Mouse (Mus musculus): ENCODE data around the gene Epb41l2.

Epb41l2 gene

DNA sequence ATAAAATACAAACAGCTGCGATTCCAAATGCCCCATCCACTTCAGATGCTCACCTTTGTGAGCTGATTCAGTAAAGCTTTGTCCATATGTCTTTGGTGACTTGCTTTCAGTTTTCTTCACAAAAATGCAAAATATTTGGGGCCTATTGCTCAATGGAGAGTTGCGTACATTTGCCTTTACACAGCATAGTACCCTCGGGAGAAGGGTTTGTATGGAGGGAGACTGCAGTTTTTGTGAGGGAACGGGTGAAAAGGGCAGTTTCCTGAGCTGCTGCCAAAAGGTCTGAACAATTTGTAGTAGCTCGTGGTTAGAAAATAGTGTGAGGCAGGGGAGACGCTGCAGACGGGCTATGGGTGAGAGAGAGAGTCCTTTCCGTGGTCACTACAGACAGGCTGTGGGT, 40.5 kb downstream of the Epb41l2 start:
- no peak for DNase-seq (ENCODE audit: low spot score)

DNA sequence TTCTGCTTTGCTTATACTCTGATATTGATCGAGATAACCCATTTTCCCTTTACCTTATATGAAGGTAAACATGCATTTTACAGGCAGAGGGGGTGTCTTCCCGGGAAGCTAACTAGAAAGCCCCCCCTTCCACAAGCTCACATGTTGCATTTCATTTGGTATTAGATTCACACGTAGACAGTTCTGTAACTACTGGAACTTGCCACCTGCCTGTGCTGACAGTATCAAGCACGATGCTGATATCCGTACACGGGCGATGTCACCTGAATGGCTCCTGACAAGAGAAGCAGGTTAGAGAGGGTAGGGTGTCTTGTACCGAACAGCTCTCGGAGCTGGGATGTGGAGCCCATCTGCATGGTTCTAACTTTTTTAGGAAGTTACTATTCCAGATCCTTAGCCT, 41.0 kb downstream of the Epb41l2 start:
- no peak for DNase-seq (ENCODE audit: low spot score)

GRCm38 (mm10) chr10:25401356-25401755, 41.8 kb downstream of the Epb41l2 start:
- no peak for DNase-seq (ENCODE audit: low spot score)

- no peak for DNase-seq (ENCODE audit: low spot score)
These were observed 43.3 kb downstream of the Epb41l2 start for GRCm38 (mm10) chr10:25402886-25403285.

DNA sequence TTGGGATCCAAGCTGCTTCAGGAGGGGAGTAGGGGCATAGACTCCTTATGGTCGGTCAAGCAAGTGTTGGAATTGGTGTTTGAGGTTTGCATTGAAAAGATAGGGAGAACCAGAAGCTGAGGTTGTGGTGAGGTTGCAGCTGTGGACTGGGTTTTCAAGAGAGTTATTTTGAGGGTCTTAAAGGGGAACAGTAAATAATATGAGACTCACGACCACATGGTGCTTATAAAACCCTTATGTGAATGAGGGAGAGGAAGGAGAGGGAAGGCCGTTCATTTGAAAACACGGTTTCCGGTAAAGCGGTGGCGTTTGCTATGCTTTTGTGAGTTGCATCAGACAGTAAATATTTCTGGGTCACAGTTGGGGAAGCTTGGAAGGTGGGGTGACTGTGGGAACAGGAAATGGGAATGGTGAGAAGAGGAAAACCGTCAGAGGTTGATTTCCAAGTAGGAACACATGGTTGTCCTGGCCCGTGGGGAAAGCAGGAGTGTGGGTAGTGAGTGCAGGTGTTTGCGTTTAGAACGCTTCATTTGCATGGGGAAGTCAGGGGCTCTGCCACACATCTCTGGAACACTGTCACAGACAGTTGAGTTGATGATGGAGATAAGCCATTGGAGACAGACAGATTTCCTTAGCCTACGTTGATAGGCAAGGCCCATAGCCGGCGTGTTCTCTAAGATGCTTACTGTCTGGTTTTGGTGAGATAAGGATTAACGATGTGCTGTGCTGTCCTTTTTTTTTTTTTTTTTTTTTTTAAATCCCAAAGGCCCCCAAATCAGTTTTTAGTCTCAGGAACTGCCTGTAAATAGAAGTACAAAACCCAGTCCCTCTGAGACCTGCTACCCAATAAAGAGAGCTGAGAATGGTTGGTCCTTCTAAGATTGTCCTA, 44.5 kb downstream of the Epb41l2 start:
- DNase-seq (ENCODE audit: low spot score) = no peak

- DNase-seq (ENCODE audit: low spot score) = no peak
These were observed 45.1 kb downstream of the Epb41l2 start for GRCm38 (mm10) chr10:25404702-25405098.

DNA sequence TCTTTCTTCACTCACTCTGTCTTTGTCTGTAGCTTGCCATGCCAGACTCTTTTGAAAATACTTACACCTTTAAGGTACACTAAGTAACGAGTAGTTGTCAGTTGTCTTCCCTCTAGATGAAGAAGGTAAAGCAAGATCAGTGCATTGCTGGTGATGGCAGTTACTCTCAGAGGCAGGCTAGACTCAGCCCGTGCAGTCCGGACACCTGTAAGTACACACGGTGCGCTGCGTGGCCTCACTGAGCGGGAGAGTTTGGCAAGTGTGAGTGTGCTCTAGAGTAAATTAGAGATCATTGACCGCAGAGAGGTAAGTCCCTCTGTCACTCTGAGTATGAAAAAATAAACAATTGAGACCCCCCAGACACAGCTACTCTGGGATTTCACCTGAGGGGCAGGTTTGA, 46.0 kb downstream of the Epb41l2 start:
- no peak for DNase-seq (ENCODE audit: low spot score)

GRCm38 (mm10) chr10:25406695-25407094, 47.1 kb downstream of the Epb41l2 start:
- DNase-seq (ENCODE audit: low spot score) = no peak

- DNase-seq (ENCODE audit: low spot score) = no peak
These were observed 48.6 kb downstream of the Epb41l2 start for GRCm38 (mm10) chr10:25408136-25408650.

DNA sequence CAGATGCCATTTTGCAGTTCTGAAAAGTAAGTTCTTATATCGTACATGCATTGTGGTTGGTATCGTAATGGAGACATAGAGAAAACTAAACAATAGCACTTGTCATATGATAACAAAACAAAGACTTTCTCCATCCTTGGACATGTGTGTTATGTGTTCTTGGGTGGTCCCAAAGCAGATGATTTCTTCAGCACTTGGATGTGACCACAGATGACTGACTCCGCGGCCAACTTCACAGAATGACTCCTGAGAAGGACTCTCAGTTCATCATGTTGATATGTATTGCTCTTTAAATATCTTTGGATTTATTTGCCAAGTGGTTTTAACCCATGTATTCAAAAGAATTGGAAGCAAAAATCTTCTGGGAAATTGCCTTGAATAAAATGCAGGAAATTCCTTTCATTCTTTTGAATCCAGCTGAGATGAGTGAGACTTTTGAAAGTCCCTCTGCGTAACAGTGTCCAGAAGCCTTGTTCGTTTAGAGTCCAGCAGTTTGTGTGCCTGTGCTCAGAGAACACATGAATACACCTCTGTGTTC, 52.3 kb downstream of the Epb41l2 start:
- no peak for DNase-seq (ENCODE audit: low spot score)

- DNase-seq (ENCODE audit: low spot score) = no peak
These were observed 55.7 kb downstream of the Epb41l2 start for GRCm38 (mm10) chr10:25415188-25415717.

GRCm38 (mm10) chr10:25416696-25417095, 57.1 kb downstream of the Epb41l2 start:
- DNase-seq (ENCODE audit: low spot score) = no peak

DNA sequence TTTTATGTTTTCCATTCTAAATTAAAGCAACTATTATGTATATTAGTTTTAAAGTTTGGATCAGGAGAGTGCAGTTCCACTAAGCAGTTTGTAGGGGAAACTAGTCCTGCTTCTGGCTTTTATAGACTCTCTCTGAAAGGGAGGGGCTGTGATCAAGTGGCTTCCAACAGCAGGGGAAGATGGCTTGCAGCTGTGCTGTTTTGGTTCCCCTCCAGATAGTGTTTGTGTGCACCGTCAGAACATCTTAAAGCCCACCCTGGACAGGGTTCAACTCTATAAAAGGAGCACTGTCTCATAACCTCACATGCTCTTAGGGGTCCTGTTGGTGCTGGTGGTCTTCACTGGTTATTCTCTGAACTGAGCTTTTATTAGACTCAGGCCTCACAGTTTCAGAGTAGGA, 66.5 kb downstream of the Epb41l2 start:
- DNase-seq (ENCODE audit: low spot score) = no peak

- DNase-seq (ENCODE audit: low spot score) = no peak
These were observed 67.2 kb downstream of the Epb41l2 start for GRCm38 (mm10) chr10:25426814-25427213.

GRCm38 (mm10) chr10:25427523-25427922, 67.9 kb downstream of the Epb41l2 start:
- no peak for DNase-seq (ENCODE audit: low spot score)

DNA sequence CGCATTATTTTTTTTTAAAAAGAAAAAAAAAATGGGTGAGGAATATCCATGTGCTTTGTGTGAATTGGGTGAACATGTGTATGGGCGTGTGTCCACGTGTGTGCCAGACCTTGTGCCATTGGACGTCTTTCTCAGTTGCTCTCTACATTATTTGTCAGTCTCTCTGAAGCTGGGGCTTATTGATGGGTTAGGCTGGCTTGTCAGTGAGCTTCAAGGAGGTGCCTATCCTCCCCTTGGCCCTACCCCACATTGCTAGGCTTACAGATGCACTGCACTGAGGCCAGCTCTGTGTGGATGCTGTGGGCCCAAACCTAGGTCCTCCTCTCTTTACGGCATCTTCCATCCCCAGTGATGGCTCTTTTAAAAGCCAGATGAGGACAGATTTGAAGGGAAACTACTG, 69.1 kb downstream of the Epb41l2 start:
- DNase-seq (ENCODE audit: low spot score) = no peak

GRCm38 (mm10) chr10:25429346-25429745, 69.7 kb downstream of the Epb41l2 start:
- DNase-seq (ENCODE audit: low spot score) = no peak

DNA sequence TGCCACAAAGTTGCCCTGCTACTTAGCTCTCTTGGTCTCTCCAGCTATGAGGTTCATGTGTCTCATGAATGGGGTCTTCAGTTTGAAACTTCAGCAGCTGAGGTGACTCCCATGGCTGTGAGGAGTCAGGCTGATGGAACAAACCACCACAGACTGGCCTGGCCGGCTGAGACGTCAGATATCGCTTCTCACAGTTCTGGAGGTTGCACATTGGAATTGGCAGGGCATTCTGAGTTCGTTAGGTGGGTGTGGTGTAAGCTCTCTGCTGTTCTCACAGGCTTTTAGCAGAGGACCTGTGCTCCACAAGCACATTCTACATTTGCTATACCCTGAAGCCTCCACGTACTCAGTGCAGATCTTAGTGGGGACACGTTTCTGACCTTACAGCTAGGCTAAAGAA, 71.3 kb downstream of the Epb41l2 start:
- DNase-seq (ENCODE audit: low spot score) = no peak

- no peak for DNase-seq (ENCODE audit: low spot score)
These were observed 72.8 kb downstream of the Epb41l2 start for GRCm38 (mm10) chr10:25432351-25432750.

DNA sequence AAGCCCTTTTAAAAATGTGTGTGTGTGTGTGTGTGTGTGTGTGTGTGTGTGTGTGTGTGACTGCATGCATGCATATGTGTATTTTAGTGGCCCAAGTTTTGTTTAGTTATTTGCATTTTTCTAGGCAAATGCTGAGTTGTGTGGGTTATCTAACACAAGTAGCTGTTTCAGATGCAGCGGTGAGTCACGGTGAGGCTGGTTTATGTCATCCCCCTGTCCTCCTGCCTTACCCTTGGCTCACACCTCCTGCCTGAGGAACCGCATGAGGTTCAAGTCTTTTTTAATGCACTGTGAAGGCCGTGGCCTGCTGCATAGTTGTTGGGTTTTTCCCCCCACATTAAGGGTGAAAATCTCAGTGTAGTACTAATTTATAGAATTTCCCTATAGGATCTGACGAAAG, 73.3 kb downstream of the Epb41l2 start:
- DNase-seq (ENCODE audit: low spot score) = no peak

DNA sequence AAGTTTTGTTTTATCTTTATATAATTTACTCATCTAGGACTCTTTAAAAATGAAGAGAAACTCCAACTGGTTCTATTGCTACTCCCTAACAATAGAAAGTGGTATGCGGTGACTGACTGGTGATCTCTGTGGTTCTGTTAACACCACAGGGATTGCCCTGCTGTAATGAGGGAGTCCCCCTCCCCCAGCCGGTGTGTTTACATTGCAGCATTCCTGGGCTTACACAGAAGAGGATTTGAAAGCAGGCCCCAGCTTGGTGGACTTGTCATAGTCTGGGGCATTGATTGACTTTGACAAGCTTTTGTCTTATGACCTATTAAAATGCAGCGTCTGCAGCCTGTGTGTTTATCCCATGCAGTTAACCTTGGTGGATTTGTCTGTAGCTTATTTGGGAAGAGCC, 73.9 kb downstream of the Epb41l2 start:
- no peak for DNase-seq (ENCODE audit: low spot score)

DNA sequence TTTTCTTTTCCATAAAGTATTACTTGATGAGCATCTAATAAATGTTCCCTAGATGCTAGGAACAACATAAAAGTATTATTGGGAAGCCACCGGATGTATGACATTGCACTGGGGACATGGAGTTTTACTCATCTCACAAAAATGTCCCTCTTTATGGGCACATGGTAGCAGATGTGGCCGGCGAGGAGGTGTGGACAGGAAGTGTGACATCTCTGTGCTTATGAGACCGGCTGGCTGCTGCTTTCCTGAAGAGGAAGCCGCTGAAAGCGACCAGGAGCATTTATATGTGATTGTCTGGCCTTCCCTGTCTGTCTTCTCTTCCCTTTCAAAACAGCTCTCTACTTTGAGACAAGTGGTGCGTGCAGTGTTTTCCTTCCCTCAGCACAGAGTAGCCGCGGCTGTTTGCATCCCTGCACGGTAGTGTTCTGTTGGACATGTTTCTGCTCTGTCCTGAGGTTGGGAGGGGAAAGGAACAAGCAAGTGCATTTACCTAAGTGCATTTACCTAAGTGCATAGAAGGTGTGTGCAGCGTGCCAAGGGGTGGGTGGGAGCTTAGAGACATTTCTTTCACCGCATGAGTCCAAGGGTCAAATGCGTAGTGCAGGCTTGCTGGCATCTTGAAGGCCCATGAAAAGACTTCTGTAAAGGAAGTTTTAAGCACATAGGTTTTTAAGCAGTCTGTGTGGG, 74.9 kb downstream of the Epb41l2 start:
- DNase-seq (ENCODE audit: low spot score) = no peak
